Mouse (Mus musculus) layer of hippocampus, postnatal 14 days (tissue): Measurements from ENCODE around the gene Olfr328. TPM values are rescaled to one million over a fixed set of nuclear protein-coding genes. Genes with fewer than 3 reads are reported as not detected.
"Not testable (repeated sequence)": the region's sequence is repeated elsewhere in the genome, so short reads cannot be mapped to it uniquely, and the experiment has no call there.

Experiments used
- DNase-seq, 2 experiments: peaks; one replicate each; pipeline ENCODE4 v3.0.0; 2021 to 2022; ENCODE audit warnings: low spot score in 2 of 2, mixed read lengths in 1 of 2
- long read RNA-seq, 2 experiments: library from polyadenylated mRNA; stranded (forward); transcript quantifications; one replicate each; pipeline ENCODE4 v2.0.0; 2021
- total RNA-seq, 2 experiments: library from RNA; stranded (reverse); gene quantifications; 2 replicates each; pipeline ENCODE4 v1.2.3; 2021

Olfr328 gene
- under 1 TPM in 1 of 2 experiments, not detected in 1; 0.18 TPM for total RNA-seq
- long read RNA-seq, experiment 1 = 0 reads
- long read RNA-seq, experiment 2 = 0 reads

GRCm38 (mm10) chr11:58555536-58555935, at the start of gene Olfr328:
Gene Olfr328 (minus strand): TSS chr11:58555636.
- DNase-seq = no peak

GRCm38 (mm10) chr11:58605228-58605627, 49.8 kb upstream of the Olfr328 start:
- DNase-seq = no peak

DNA sequence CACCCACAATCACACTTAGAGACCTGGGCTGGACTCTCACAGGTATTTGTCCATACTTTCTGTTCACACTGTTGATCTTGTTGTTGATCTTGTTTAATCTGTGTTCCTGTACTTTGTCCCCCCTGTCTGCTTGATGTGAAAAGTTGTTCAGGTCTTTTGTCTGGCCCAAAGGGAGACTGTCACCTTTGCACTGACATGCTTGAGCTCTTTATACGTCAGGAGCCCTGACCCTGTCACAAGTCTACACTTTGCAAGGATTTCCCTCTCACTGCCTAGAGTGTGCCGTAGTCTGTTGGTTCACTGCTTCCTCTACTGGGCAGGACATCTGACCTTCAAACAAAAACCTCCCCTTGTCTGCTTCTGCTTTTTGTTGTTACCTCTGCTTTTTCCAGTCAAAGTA, 49.3 kb upstream of the Olfr328 start:
- no peak for DNase-seq

DNA sequence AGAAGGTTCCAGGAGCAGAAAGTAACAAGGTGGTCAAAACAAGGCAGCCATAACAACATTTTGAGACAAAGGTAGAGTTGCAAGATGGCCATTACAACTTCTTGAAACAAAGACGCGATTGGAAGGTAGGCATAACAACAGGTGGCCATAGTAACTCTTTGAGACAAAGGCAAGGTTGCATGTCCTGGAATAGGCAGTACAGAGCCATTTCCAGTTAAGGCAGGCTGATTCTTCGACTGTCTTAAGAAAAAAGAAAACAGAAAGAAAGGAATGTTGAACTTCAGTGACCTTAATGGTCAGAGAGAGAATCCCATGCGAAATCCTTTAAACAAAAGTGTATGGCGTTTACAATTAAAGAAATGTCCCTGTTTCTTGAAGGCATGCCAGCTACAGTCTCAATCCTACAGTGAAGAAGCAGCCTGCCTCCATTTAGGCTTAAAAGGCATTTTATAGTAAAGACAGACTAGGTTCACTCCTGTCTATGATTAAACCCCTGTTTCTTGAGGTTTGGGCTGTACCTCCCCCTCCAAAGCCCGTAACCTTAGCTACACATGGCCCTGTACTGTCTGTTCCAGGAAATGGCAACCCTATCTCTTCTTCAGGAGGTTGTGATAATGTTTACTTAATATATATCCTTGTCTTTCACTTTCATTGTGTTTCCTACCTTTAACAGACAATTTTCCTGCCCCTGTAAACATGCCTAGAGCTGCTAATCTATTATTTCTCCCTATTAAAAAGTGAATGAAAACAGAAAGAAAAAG, 47.5 kb upstream of the Olfr328 start:
- no peak for DNase-seq

- DNase-seq = no peak
Measured at GRCm38 (mm10) chr11:58602062-58602461, 46.6 kb upstream of the Olfr328 start.

DNA sequence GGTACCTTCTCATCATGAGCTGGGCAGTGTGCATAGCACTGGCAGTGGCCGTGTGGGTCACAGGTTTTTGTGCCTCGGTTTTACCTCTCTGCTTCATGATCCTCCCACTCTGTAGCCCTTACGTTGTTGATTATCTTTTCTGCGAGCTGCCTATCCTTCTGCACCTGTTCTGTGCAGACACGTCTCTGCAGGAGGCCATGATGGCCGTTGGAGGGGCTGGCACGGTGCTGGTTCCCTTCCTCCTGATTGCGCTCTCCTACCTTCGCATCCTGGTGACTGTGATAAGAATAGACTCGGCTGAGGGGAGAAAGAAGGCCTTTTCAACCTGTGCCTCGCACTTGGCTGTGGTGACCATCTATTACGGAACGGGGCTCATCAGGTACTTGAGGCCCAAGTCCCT, 42.4 kb upstream of the Olfr328 start:
- no peak for DNase-seq

DNA sequence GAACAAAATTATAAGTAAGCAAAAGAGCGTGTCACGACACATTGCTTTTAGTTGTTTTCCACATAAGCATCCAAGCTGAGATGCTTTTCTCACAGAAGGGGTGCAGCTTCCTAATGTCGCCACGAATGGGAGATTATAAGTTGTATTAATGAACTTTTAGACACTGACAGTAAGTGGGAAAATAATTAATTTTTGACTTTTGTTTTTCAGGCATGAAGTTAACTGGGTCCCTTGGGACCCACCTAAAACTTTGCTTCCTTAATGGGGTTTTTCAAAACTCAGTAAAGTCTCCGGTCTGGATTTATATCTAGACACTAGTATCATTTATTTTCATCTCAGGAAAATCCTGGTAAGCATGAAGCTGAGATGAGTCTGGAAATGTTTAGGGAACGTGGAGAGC, 39.4 kb upstream of the Olfr328 start, which contains the start of gene Olfr324:
Gene Olfr324, plus strand, starts transcription at position 301 of the 400 bp plus-strand sequence.
- no peak for DNase-seq

- DNase-seq = peak in 1 of 2 experiments; percentile 20
Measured at GRCm38 (mm10) chr11:58588620-58589250, 33.3 kb upstream of the Olfr328 start.

GRCm38 (mm10) chr11:58587898-58588348, 32.5 kb upstream of the Olfr328 start:
- peak; percentile 29 to 38 for DNase-seq

DNA sequence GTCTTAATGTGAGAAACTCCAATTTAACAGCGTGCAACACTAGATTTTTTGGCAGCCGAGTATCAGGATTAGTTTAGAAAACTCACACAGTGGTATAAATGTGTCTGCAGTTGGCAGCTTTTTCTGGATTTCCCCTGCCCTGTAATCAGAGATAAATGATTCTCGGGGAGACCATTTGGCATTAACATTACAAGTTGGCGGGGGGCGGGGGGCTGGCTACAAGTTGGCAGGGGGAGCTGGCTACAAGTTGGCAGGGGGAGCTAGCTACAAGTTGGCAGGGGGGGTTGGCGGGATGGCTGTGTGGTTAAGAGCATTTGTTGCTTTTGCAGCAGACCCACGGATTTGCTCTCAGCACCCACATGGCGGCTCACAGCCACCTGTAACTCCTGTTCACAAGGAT, 23.2 kb upstream of the Olfr328 start:
- DNase-seq = peak; percentile 21 to 85

GRCm38 (mm10) chr11:58577430-58577829, 22.0 kb upstream of the Olfr328 start, which contains the start of gene Olfr325:
Gene Olfr325 (plus strand): TSS chr11:58577730.
- no peak for DNase-seq

DNA sequence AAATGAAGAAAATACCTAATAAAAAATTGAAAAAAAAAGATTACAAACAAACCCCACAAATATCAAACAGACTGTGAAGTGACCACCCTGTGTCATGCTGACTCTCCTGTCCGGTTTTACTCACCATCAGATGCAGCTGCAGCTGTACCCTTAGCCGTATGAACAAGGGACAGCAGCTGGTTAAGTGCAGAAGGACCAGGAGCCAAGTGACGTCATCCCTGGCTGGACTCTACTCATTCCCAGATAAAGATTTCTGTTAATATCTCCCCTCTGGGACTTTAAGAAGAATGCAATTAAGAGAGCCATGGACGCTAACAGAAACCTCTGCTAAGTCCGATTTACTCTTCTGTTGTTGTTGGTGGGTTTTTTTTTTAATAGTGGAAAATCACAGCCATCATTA, 15.0 kb upstream of the Olfr328 start, which contains the start of gene Olfr224:
Gene Olfr224, minus strand, starts transcription at position 149 of the 400 bp plus-strand sequence.
- no peak for DNase-seq

GRCm38 (mm10) chr11:58546322-58546721, 9.1 kb downstream of the Olfr328 start, which contains the start of gene Olfr329-ps:
Gene Olfr329-ps (minus strand): TSS chr11:58546422.
- DNase-seq = no peak

DNA sequence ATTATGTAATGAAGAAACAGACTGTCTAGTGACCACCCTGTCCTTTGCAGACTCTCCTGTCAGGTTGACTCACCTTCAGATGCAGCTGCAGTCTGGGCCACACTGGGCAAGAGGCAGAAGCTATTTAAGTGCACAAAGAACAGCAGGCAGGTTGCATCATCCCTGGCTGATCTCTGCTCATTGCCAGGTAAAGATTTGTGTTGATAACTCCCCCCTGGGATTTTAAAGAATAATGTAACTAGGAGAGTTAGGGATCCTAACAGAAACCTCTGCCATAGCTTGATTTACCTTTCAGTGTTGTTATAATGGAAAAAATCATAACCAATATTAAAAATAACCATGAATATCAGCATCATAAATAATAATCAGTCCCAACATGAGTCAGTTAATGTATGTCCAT, 20.7 kb downstream of the Olfr328 start, which contains the start of gene Olfr330:
Gene Olfr330, minus strand, starts transcription at position 101 of the 400 bp plus-strand sequence.
- DNase-seq = not testable (repeated sequence)

GRCm38 (mm10) chr11:58519756-58520155, 35.7 kb downstream of the Olfr328 start:
- peak; percentile 6 to 10 for DNase-seq

GRCm38 (mm10) chr11:58518916-58519315, 36.5 kb downstream of the Olfr328 start:
- peak; percentile 47 to 59 for DNase-seq

DNA sequence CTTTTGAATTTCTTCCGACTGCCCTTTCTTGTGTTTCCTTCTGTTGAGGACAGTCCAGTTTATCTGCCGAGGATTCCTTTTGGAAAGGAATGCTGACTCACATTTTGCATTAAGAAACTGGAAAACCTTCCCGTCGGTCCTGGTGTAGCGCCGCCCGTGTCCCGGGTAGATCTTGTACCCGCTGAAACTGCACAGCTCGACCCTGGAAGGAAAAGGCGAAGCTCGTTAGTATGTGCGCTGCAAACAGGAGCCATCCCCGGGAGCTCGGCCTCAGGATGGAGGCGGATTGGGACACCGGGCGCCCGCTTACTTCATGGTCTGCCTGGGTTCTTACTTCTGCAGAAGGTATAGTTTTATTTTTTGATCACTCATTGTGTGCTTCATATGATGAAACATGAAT, 46.4 kb downstream of the Olfr328 start:
- DNase-seq = not testable (repeated sequence)

DNA sequence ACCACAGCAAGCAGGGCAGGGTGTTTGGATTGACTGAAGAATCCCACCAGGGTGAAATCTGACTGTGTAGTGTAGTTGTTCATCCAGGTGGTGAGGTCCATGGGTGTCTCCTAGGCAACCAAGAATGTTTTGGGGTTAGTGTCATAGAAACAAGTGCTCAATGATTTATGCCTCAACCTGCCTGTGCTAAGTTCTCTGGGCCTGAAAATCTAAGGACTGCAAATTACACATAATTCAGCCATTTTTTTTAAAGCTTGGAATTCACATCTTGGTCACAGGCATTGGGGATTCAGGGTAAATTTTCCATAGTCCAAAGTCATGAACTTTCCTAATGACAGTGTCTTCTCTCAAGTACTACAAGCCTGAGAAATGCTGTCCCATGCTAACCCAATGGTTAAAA, 53.0 kb downstream of the Olfr328 start, which contains the start of gene Olfr331:
Gene Olfr331, minus strand, starts transcription at position 101 of the 400 bp plus-strand sequence.
- DNase-seq = not testable (repeated sequence)
